Mouse (Mus musculus): ENCODE results near the gene Usp7.

DNA sequence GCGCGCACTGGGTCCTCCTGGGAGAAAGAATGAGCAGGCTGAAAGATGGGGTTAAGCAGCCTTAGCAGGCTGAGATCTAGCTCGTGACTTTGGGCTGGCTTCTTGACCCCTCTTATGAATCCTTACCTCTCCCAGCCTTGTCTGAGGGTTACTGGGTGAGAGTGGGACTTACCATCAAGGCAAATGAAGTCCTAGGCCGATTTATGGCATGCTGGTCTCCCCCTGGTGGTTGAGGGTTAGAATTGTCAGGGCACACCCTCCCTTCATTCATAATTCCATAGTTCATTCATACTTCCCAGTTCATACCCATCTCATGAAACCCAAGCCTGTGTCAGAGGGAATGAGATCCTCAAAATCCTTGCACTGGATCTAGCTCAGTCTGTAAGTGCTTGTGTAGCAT, 115.3 kb downstream of the Usp7 start:
- TF ChIP-seq CTCF (IDR thresholded peaks at IDR 0.05; ENCODE audit: insufficient read depth, low read length): peak; percentile 85
- TF ChIP-seq POLR2A (IDR thresholded peaks at IDR 0.05; ENCODE audit: borderline replicate concordance, extremely low read depth, low read depth, low read length): no peak

Data from lung, adult 2 months (tissue).